Mouse (Mus musculus): Measurements from ENCODE around the gene Cbln3.
A peak's percentile ranks its signal among the peaks of the same experiment; 100 is the strongest.

DNA sequence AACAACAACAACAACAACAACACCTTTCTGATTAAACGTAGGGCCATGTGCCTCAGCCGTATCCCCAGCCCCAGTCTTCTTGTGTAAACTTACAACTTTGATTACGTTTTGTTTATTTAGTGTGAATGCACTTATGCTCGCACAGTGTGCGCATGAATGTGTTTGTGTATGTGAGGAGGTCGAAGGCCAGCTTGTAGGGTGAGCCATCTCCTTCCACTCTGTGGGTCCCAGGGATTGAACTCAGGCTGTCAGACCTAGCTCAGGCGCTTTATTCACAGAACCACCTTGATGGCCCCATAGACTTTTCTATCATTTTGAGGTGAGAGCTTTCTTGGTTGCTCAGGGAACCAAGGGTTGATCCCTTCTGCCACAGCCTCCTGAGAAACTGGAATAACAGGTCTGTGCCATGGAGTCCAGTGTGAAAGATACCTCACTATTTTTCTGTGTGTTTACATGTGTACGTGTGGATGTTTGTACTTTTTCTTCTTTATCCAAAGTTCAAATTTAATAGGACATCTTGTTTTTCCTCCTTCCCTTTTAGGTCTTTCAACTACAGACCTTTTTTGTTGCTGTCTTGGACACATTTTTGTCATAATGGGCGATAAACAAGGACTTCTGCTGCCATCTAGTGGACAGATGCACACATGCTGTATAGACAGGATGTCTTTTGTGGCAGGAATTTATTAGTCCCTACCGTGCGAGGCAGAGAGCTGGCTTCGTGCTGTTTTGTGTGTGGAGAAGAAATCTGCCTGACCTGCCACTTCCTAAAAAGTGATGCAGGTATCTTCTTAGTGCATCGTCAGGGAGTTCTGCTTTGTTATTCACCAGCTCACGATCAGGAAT is 34.3 kb upstream of the Cbln3 start:
- no peak for TF ChIP-seq EP300 (IDR thresholded peaks at IDR 0.05; ENCODE audit: low read depth)
- peak; percentile 95 for TF ChIP-seq CTCF (IDR thresholded peaks at IDR 0.05; ENCODE audit: low read depth)
